Mouse (Mus musculus) B cell, adult 2 months (primary cell): ENCODE results near the gene Nlrc3.

Experiments
- DNase-seq, 2 experiments: peaks; one replicate each; pipeline ENCODE4 v3.0.0; 2022

Nlrc3 gene

DNA sequence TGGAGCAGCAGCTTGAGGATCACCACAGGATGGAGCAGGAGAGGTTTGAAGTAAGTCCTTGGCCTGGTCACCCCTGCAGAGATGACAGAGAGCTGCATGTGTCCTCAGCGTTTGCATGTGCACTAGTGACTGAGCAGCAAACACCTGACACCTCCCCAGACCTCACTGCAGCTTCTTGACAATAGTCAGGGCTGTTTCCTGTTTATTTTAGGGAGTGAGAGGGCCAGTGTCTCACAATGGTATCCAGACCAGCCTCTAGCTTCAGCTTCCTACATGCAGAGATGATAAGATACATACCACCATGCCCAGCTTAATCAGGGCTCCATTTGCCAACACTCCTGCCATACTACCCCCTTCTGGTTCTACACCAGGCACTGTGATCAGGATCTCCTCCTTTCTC lies 47.9 kb downstream of the Nlrc3 start:
- no peak for DNase-seq

DNA sequence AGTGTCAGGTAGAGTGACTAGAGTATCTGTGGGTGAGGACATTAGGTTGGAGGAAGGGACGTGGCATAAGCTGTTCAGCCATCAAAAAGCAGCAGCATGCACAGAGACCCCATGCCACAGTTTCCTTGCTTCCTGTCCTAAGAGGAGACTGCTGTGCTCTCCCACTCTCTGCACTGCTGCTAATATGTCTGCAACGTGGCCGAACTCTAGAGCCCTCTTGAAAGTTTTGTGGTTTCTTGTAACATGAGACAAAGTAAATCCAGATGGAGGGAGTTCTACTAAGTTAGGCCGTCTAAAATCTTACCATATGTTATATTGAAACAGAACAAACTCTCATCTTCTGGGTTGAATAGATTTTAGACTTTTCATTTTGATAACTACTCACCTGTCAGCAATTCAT lies 52.5 kb downstream of the Nlrc3 start:
- no peak for DNase-seq

- DNase-seq, result no peak
These were observed 52.9 kb downstream of the Nlrc3 start for GRCm38 (mm10) chr16:3923515-3923914.

DNA sequence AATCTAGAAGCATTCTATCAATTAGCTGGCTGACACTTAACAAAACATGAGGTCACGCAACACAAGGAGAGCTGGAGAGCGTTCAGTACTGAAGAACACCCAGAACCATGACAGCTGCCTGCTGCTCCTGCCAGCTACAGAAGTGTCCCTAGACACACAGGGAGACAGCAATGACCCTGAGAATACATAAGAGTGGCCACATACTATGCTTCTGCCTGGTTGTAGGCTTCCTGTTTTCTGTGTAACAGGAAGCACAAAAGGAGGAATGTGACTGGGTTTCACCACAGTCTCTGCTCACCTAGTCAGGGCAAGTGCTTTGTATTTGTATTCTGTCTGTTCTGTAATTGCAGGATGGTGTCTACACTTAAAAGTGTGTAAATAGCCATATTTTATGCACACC lies 55.7 kb downstream of the Nlrc3 start:
- DNase-seq, result no peak

DNA sequence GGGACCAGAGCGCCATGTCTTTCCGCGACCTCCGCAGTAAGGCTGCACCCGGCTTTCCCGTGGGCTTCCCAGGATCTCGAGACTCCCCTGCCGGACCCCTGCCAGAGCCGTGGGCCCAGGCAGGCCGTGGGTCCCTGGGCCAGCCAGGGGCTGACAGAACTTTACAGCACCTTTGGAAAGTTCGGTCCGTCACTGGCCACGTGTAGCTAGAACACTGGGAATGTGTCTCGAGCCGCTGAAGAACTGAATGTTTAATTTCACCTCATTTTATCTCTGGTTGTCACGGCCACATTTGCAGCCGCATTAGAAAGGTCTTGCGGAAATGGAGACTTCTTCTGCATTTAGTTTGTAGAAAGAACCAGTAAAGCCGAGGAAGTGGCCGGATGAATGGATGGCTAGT lies 67.3 kb downstream of the Nlrc3 start:
- DNase-seq, result peak in 1 of 2 experiments; percentile 27

- peak; percentile 86 for DNase-seq
These were observed 67.8 kb downstream of the Nlrc3 start, which contains the start of the genes 1700037C18Rik and Cluap1 for GRCm38 (mm10) chr16:3908537-3909111. 1700037C18Rik (minus strand) TSS chr16:3908689. Cluap1 (plus strand) TSS chr16:3908801.

DNA sequence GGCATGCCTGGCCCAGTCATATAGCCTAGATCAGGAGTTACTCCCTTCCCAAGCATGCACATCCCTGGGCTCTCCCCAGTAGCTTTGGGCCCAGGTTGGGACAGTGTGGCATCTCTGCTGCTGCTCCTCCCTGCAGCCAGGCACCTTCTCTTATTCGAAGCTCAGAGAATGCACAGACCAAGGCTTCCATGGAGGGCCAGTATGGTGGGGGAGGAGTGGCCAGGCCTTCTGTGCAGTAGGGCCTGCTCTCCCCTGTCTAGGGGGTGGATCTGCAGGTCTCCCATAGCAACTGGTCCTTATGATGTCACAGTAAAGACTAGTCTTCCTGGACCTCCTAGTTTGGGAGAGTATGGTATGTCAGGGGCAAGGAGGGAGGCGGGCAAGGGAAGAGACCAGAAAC lies 69.0 kb downstream of the Nlrc3 start:
- no peak for DNase-seq

GRCm38 (mm10) chr16:3896553-3896952 lies 79.9 kb downstream of the Nlrc3 start:
- DNase-seq, result no peak

GRCm38 (mm10) chr16:3896046-3896445 lies 80.4 kb downstream of the Nlrc3 start:
- no peak for DNase-seq

DNA sequence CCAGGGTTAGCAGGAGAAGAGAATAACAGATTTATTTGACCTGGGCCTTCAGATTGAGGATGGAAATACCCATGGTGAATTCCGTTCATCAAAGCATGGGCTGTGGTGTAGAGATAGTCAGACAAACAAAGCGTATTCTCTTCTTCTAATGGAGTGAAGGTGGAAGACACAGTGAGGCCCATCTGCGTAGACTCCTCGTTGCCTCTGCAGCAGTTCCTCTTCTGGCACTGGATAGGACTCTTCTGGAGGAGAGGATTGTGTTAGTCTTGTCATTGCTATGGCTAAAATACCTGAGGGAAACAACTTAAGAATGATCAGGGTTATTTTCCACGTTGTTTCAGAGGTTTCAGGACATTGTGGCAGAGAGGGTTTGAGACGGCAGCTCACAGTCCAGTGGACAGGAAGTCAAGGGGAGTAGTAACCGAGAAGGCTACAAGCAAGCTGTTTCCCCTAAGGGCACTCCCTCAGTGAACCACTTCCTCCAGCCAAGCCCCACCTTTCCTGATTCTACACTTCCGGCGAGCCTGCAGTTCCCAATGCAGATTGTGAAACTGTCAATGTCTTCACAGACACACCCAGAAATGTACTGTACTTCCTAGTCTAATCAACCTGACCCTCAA lies 81.1 kb downstream of the Nlrc3 start:
- peak; percentile 63 to 70 for DNase-seq
